Mouse (Mus musculus): Measurements from ENCODE around the gene Rad9a.
A peak's percentile ranks its signal among the peaks of the same experiment; 100 is the strongest.

The Rad9a gene

GRCm38 (mm10) chr19:4164100-4164499 lies 37.4 kb downstream of the Rad9a start:
- DNase-seq (ENCODE audit: low read depth, low spot score): no peak

GRCm38 (mm10) chr19:4163543-4163887 lies 37.9 kb downstream of the Rad9a start:
- DNase-seq (ENCODE audit: low read depth, low spot score): no peak

GRCm38 (mm10) chr19:4162646-4163542 lies 38.6 kb downstream of the Rad9a start, which contains the start of gene Rps6kb2:
TSS of gene Rps6kb2 (minus strand) at chr19:4163354.
- DNase-seq (ENCODE audit: low read depth, low spot score): peak; percentile 99

GRCm38 (mm10) chr19:4159049-4159448 lies 42.4 kb downstream of the Rad9a start:
- DNase-seq (ENCODE audit: low read depth, low spot score): no peak

GRCm38 (mm10) chr19:4156771-4157170 lies 44.7 kb downstream of the Rad9a start:
- no peak for DNase-seq (ENCODE audit: low read depth, low spot score)

GRCm38 (mm10) chr19:4156073-4156579 lies 45.3 kb downstream of the Rad9a start:
- no peak for DNase-seq (ENCODE audit: low read depth, low spot score)

- DNase-seq (ENCODE audit: low read depth, low spot score): no peak
Observed at GRCm38 (mm10) chr19:4155223-4156072, 46.0 kb downstream of the Rad9a start.

- no peak for DNase-seq (ENCODE audit: low read depth, low spot score)
Observed at GRCm38 (mm10) chr19:4154437-4155222, 46.8 kb downstream of the Rad9a start.

GRCm38 (mm10) chr19:4153232-4153654 lies 48.2 kb downstream of the Rad9a start, which contains the start of gene Ptprcap:
TSS of gene Ptprcap (plus strand) at chr19:4153604.
- peak; percentile 89 for DNase-seq (ENCODE audit: low read depth, low spot score)

- DNase-seq (ENCODE audit: low read depth, low spot score): no peak
Observed at GRCm38 (mm10) chr19:4152445-4153231, 48.8 kb downstream of the Rad9a start.

GRCm38 (mm10) chr19:4151898-4152297 lies 49.6 kb downstream of the Rad9a start:
- DNase-seq (ENCODE audit: low read depth, low spot score): no peak

- no peak for DNase-seq (ENCODE audit: low read depth, low spot score)
Observed at GRCm38 (mm10) chr19:4151488-4151860, 50.0 kb downstream of the Rad9a start.

GRCm38 (mm10) chr19:4150567-4151487 lies 50.6 kb downstream of the Rad9a start:
- DNase-seq (ENCODE audit: low read depth, low spot score): no peak

- no peak for DNase-seq (ENCODE audit: low read depth, low spot score)
Observed at GRCm38 (mm10) chr19:4149764-4150461, 51.5 kb downstream of the Rad9a start.

GRCm38 (mm10) chr19:4149283-4149682 lies 52.2 kb downstream of the Rad9a start:
- no peak for DNase-seq (ENCODE audit: low read depth, low spot score)

GRCm38 (mm10) chr19:4148819-4149218 lies 52.6 kb downstream of the Rad9a start:
- DNase-seq (ENCODE audit: low read depth, low spot score): no peak

GRCm38 (mm10) chr19:4148491-4148806 lies 53.0 kb downstream of the Rad9a start, which contains the start of gene Coro1b:
TSS of gene Coro1b (plus strand) at chr19:4148619.
- peak; percentile 96 for DNase-seq (ENCODE audit: low read depth, low spot score)

GRCm38 (mm10) chr19:4147782-4148490 lies 53.5 kb downstream of the Rad9a start:
- no peak for DNase-seq (ENCODE audit: low read depth, low spot score)

All from brain, adult 2 months (tissue).